ENCODE assay signal across 24 mouse cellular contexts in genomic region chr4:16476733-16477132, GRCm38 (mm10).
"Had no signal": no experiment of that assay in that cellular context is flagged by ENCODE, and none has a peak within 500 bp of the region (broad histone marks: within the 10 kb centered on the region; RNA-seq: fewer than 3 reads in every experiment).

No protein-coding gene starts in this region.

- H3K4me3 ChIP-seq: heart, adult 2 months; heart, embryonic 13.5 days; heart, embryonic 15.5 days; hindbrain, embryonic 13.5 days; hindbrain, embryonic 15.5 days; kidney, embryonic 15.5 days; limb, embryonic 13.5 days; limb, embryonic 15.5 days; liver, embryonic 12.5 days had no signal

- H3K27ac ChIP-seq: heart, adult 2 months; heart, embryonic 13.5 days; heart, embryonic 15.5 days; hindbrain, embryonic 13.5 days; hindbrain, embryonic 15.5 days; hindbrain, postnatal 0 days; kidney, embryonic 15.5 days; kidney, postnatal 0 days; limb, embryonic 13.5 days; limb, embryonic 15.5 days; liver, embryonic 12.5 days had no signal

- DNase-seq: gastrocnemius, postnatal 14 days; gastrocnemius, postnatal 36 days; heart, adult 11 months; heart, adult 2 months; heart, postnatal 14 days; heart, postnatal 36 days; kidney, adult 11 months; kidney, adult 2 months; kidney, adult 9 months; kidney, postnatal 14 days; kidney, postnatal 36 days; layer of hippocampus, adult 9-11 months; layer of hippocampus, postnatal 36 days; left cerebral cortex, postnatal 4 days had no signal

- H3K4me1 ChIP-seq: heart, embryonic 13.5 days; heart, embryonic 15.5 days; hindbrain, embryonic 13.5 days; hindbrain, embryonic 15.5 days; kidney, embryonic 15.5 days; limb, embryonic 13.5 days; limb, embryonic 15.5 days; liver, embryonic 12.5 days had no signal
